Mouse (Mus musculus): Measurements from ENCODE around the gene Krtap28-10. TPM values are rescaled to one million over a fixed set of nuclear protein-coding genes. Genes with fewer than 3 reads are reported as not detected.
"Not testable (repeated sequence)": the region's sequence is repeated elsewhere in the genome, so short reads cannot be mapped to it uniquely, and the experiment has no call there.

Gene Krtap28-10
- total and polyA plus RNA-seq, 2 experiments from 2014 or later = not detected

GRCm38 (mm10) chr1:83007471-83007870 is 34.8 kb downstream of the Krtap28-10 start:
- Histone ChIP-seq H3K4me3 (ENCODE audit: low read depth, low read length) (no peak overlapping the region), H3K27ac (ENCODE audit: low read depth) (no peak overlapping the region)
- no peak for ATAC-seq (ENCODE audit: insufficient read depth, low read depth)

GRCm38 (mm10) chr1:83006218-83007179 is 35.8 kb downstream of the Krtap28-10 start:
- WGBS = 39% methylated on average over 8 of the region's 8 CpGs
- Histone ChIP-seq H3K36me3 (replicated peaks; ENCODE audit: control insufficient read depth, insufficient read depth, low read length) (no peaks in the 10 kb centered on the region), H3K4me1 (ENCODE audit: control insufficient read depth, insufficient read depth) (peaks cover 4% of the 10 kb centered on the region; the same call in 1 of the 2 replicates), H3K27me3 (ENCODE audit: control insufficient read depth, insufficient read depth, low read length) (no peaks in the 10 kb centered on the region), H3K4me3 (ENCODE audit: low read depth, low read length) (no peak overlapping the region), H3K27ac (ENCODE audit: low read depth) (no peak overlapping the region), H3K4me2 (ENCODE audit: low read depth, low read length) (no peak overlapping the region), H3K9me3 (replicated peaks; ENCODE audit: control insufficient read depth, low read length) (no peaks in the 10 kb centered on the region), H3K9ac (replicated peaks; ENCODE audit: low read depth, low read length) (no peak overlapping the region)
- no peak for TF ChIP-seq CTCF (IDR thresholded peaks at IDR 0.05; ENCODE audit: low read depth)
- TF ChIP-seq EP300 (IDR thresholded peaks at IDR 0.05; ENCODE audit: low read depth) = no peak
- DNase-seq (ENCODE audit: low spot score) = no peak
- peak; percentile 82 for ATAC-seq (ENCODE audit: insufficient read depth, low read depth)

More at GRCm38 (mm10) chr1:83007471-83007870, 34.8 kb downstream of the Krtap28-10 start:
- Histone ChIP-seq H3K27me3 (ENCODE audit: control insufficient read depth, insufficient read depth, low read length) (no peaks in the 10 kb centered on the region), H3K9ac (replicated peaks; ENCODE audit: low read depth, low read length) (no peak overlapping the region), H3K9me3 (replicated peaks; ENCODE audit: control insufficient read depth, low read length) (no peaks in the 10 kb centered on the region), H3K36me3 (replicated peaks; ENCODE audit: control insufficient read depth, insufficient read depth, low read length) (no peaks in the 10 kb centered on the region), H3K4me1 (ENCODE audit: control insufficient read depth, insufficient read depth) (peaks cover 4% of the 10 kb centered on the region; the same call in 1 of the 2 replicates), H3K4me2 (ENCODE audit: low read depth, low read length) (no peak overlapping the region)
- DNase-seq (ENCODE audit: low spot score) = no peak
- TF ChIP-seq CTCF (IDR thresholded peaks at IDR 0.05; ENCODE audit: low read depth) = no peak
- TF ChIP-seq EP300 (IDR thresholded peaks at IDR 0.05; ENCODE audit: low read depth) = no peak
- WGBS = 70% methylated on average over 6 of the region's 6 CpGs

- not testable (repeated sequence) for ATAC-seq (ENCODE audit: insufficient read depth, low read depth); H3K27me3 ChIP-seq (ENCODE audit: control insufficient read depth, insufficient read depth, low read length); H3K4me1 ChIP-seq (ENCODE audit: control insufficient read depth, insufficient read depth); H3K9ac ChIP-seq (replicated peaks; ENCODE audit: low read depth, low read length); H3K9me3 ChIP-seq (replicated peaks; ENCODE audit: control insufficient read depth, low read length); H3K36me3 ChIP-seq (replicated peaks; ENCODE audit: control insufficient read depth, insufficient read depth, low read length); DNase-seq (ENCODE audit: low spot score); H3K4me3 ChIP-seq (ENCODE audit: low read depth, low read length); H3K27ac ChIP-seq (ENCODE audit: low read depth); H3K4me2 ChIP-seq (ENCODE audit: low read depth, low read length)
- 92% methylated on average over 7 of the region's 9 CpGs for WGBS
These were observed 42.0 kb downstream of the Krtap28-10 start, which contains the start of gene Gm47959 for GRCm38 (mm10) chr1:83000306-83000705. Gene Gm47959, plus strand, starts transcription at chr1:83000548.

GRCm38 (mm10) chr1:82993947-82994346 is 48.3 kb downstream of the Krtap28-10 start:
- Histone ChIP-seq H3K27me3 (ENCODE audit: control insufficient read depth, insufficient read depth, low read length) (no peaks in the 10 kb centered on the region), H3K4me2 (ENCODE audit: low read depth, low read length) (no peak overlapping the region), H3K4me3 (ENCODE audit: low read depth, low read length) (no peak overlapping the region), H3K9ac (replicated peaks; ENCODE audit: low read depth, low read length) (no peak overlapping the region), H3K4me1 (ENCODE audit: control insufficient read depth, insufficient read depth) (no peaks in the 10 kb centered on the region), H3K27ac (ENCODE audit: low read depth) (no peak overlapping the region), H3K36me3 (replicated peaks; ENCODE audit: control insufficient read depth, insufficient read depth, low read length) (no peaks in the 10 kb centered on the region), H3K9me3 (replicated peaks; ENCODE audit: control insufficient read depth, low read length) (no peaks in the 10 kb centered on the region)
- 89% methylated on average over 3 of the region's 3 CpGs for WGBS
- ATAC-seq (ENCODE audit: insufficient read depth, low read depth) = no peak
- TF ChIP-seq EP300 (IDR thresholded peaks at IDR 0.05; ENCODE audit: low read depth) (no peak), CTCF (IDR thresholded peaks at IDR 0.05; ENCODE audit: low read depth) (no peak)
- no peak for DNase-seq (ENCODE audit: low spot score)

- Histone ChIP-seq H3K4me1 (ENCODE audit: control insufficient read depth, insufficient read depth) (no peaks in the 10 kb centered on the region), H3K4me2 (ENCODE audit: low read depth, low read length) (no peak overlapping the region), H3K36me3 (replicated peaks; ENCODE audit: control insufficient read depth, insufficient read depth, low read length) (no peaks in the 10 kb centered on the region), H3K9me3 (replicated peaks; ENCODE audit: control insufficient read depth, low read length) (no peaks in the 10 kb centered on the region), H3K9ac (replicated peaks; ENCODE audit: low read depth, low read length) (no peak overlapping the region), H3K4me3 (ENCODE audit: low read depth, low read length) (no peak overlapping the region), H3K27ac (ENCODE audit: low read depth) (no peak overlapping the region), H3K27me3 (ENCODE audit: control insufficient read depth, insufficient read depth, low read length) (no peaks in the 10 kb centered on the region)
- TF ChIP-seq EP300 (IDR thresholded peaks at IDR 0.05; ENCODE audit: low read depth) (no peak), CTCF (IDR thresholded peaks at IDR 0.05; ENCODE audit: low read depth) (no peak)
- DNase-seq (ENCODE audit: low spot score) (no peak), ATAC-seq (ENCODE audit: insufficient read depth, low read depth) (no peak)
- WGBS = 86% methylated on average over 6 of the region's 6 CpGs
These were observed 50.2 kb downstream of the Krtap28-10 start for GRCm38 (mm10) chr1:82992093-82992492.

Measured in heart, postnatal 0 days (tissue).